Mouse (Mus musculus) kidney, postnatal 0 days (tissue): ENCODE measurements around the gene Rps6ka4. TPM values are rescaled to one million over a fixed set of nuclear protein-coding genes. Genes with fewer than 3 reads are reported as not detected.

Experiments used
- ATAC-seq: fragments of 200-750 bp; cut with Nextera tagmentation; replicated peaks from 2 replicates; pipeline ENCODE4 v1.8.0; 2017; ENCODE audit warnings: low read depth, moderate number of reproducible peaks, moderate TSS enrichment, moderate library complexity; ENCODE audit not compliant: low FRiP score
- DNase-seq: peaks from one replicate; pipeline ENCODE4 v3.0.0-alpha.2; 2016; ENCODE audit warnings: low spot score
- H3K27ac ChIP-seq: fragments of 300-500 bp; sonication (generic); 2 replicates; pipeline ENCODE4 v1.5.1; 2014; ENCODE audit warnings: mild to moderate bottlenecking
- H3K27me3 ChIP-seq: fragments of 300-500 bp; sonication (generic); 2 replicates; pipeline ENCODE4 v1.6.1; 2014; ENCODE audit warnings: low read length, mixed read lengths; ENCODE audit not compliant: insufficient read depth
- H3K36me3 ChIP-seq: fragments of 300-500 bp; sonication (generic); 2 replicates; pipeline ENCODE4 v1.6.1; 2014; ENCODE audit warnings: low read length, mixed read lengths; ENCODE audit not compliant: insufficient read depth
- H3K4me1 ChIP-seq: fragments of 300-500 bp; sonication (generic); replicated peaks from 2 replicates; pipeline ENCODE4 v1.6.1; 2014; ENCODE audit warnings: antibody characterized with exemption, low read length, mixed read lengths; ENCODE audit not compliant: insufficient read depth
- H3K4me2 ChIP-seq: fragments of 300-500 bp; sonication (generic); 2 replicates; pipeline ENCODE4 v1.6.1; 2014; ENCODE audit warnings: mild to moderate bottlenecking, low read length, moderate library complexity, mixed read lengths
- H3K4me3 ChIP-seq: fragments of 300-500 bp; sonication (generic); replicated peaks from 2 replicates; pipeline ENCODE4 v1.5.1; 2014; ENCODE audit warnings: low read depth, low read length
- H3K9ac ChIP-seq: fragments of 300-500 bp; sonication (generic); 2 replicates; pipeline ENCODE4 v1.6.1; 2014; ENCODE audit warnings: low read depth, low read length
- H3K9me3 ChIP-seq: fragments of 300-500 bp; sonication (generic); replicated peaks from 2 replicates; pipeline ENCODE4 v1.6.1; 2016; ENCODE audit warnings: low read length, inconsistent platforms, mixed read lengths
- CTCF ChIP-seq: IDR thresholded peaks from 2 replicates; pipeline ENCODE4 v1.5.1; 2016; ENCODE audit warnings: antibody characterized with exemption, low read depth, mild to moderate bottlenecking, moderate library complexity
- WGBS: fragments of 180-500 bp; shearing (Covaris S2); extraction: QIAGEN DNeasy Blood & Tissue Kit; methylation state at CpG from one replicate; pipeline ENCODE4 v1.1.7; 2014; 5-methylcytosine and 5-hydroxymethylcytosine counted together
- polyA plus RNA-seq: library from polyadenylated mRNA; unstranded; fragments of >200 nt; fragmentation: Nextera tagmentation; extraction: Ambion mirVana; gene quantifications from 2 replicates; pipeline ENCODE4 v1.2.1, GENCODE M21; 2015

Gene Rps6ka4
- polyA plus RNA-seq, 1 experiment from 2014 or later = 19.6 TPM

GRCm38 (mm10) chr19:6871574-6872271 lies 31.3 kb upstream of the Rps6ka4 start:
- peak; percentile 77 for TF ChIP-seq CTCF
- Histone ChIP-seq H3K4me2 (no peak overlapping the region), H3K9ac (no peak overlapping the region), H3K27me3 (no peaks in the 10 kb centered on the region), H3K4me3 (no peak overlapping the region), H3K4me1 (0 out of 2 replicates have a peak, but pooled peaks cover 8% of the 10 kb centered on the region), H3K27ac (peak overlapping the region; percentile 83), H3K9me3 (no peaks in the 10 kb centered on the region), H3K36me3 (no peaks in the 10 kb centered on the region)
- DNase-seq (peak; percentile 72), ATAC-seq (peak; percentile 80)
- 43% methylated on average over 5 of the region's 5 CpGs for WGBS

GRCm38 (mm10) chr19:6869355-6869754 lies 28.9 kb upstream of the Rps6ka4 start:
- Histone ChIP-seq H3K4me2 (peak overlapping the region; percentile 53), H3K27ac (peak overlapping the region; percentile 84), H3K27me3 (no peaks in the 10 kb centered on the region), H3K9ac (no peak overlapping the region), H3K36me3 (no peaks in the 10 kb centered on the region), H3K4me3 (peak overlapping the region; percentile 18; the same call in 1 of the 2 replicates), H3K4me1 (0 out of 2 replicates have a peak, but pooled peaks cover 8% of the 10 kb centered on the region), H3K9me3 (no peaks in the 10 kb centered on the region)
- ATAC-seq (0 out of 2 replicates have a peak, but pooled peaks have one; percentile 38), DNase-seq (peak; percentile 89)
- WGBS = 2% methylated on average over 5 of the region's 5 CpGs
- TF ChIP-seq CTCF = no peak

GRCm38 (mm10) chr19:6861451-6861850 lies 21.0 kb upstream of the Rps6ka4 start:
- DNase-seq = no peak
- H3K4me3 ChIP-seq = no peak overlapping the region
- no peak overlapping the region for H3K9ac ChIP-seq
- no peaks in the 10 kb centered on the region for H3K9me3 ChIP-seq
- H3K27me3 ChIP-seq = no peaks in the 10 kb centered on the region
- no peak for TF ChIP-seq CTCF
- H3K4me1 ChIP-seq = no peaks in the 10 kb centered on the region
- no peaks in the 10 kb centered on the region for H3K36me3 ChIP-seq
- H3K27ac ChIP-seq = no peak overlapping the region
- WGBS = 79% methylated on average over 4 of the region's 4 CpGs
- no peak overlapping the region for H3K4me2 ChIP-seq
- no peak for ATAC-seq

- ATAC-seq = no peak
Observed at GRCm38 (mm10) chr19:6860706-6861105, 20.3 kb upstream of the Rps6ka4 start.

GRCm38 (mm10) chr19:6859971-6860370 lies 19.5 kb upstream of the Rps6ka4 start:
- 85% methylated on average over 3 of the region's 3 CpGs for WGBS

More at GRCm38 (mm10) chr19:6860706-6861105, 20.3 kb upstream of the Rps6ka4 start:
- DNase-seq = no peak
- H3K4me2 ChIP-seq = no peak overlapping the region
- H3K36me3 ChIP-seq = no peaks in the 10 kb centered on the region
- no peak overlapping the region for H3K9ac ChIP-seq
- 58% methylated on average over 6 of the region's 6 CpGs for whole genome bisulfite sequencing
- H3K27me3 ChIP-seq = no peaks in the 10 kb centered on the region
- TF ChIP-seq CTCF = no peak
- H3K4me1 ChIP-seq = no peaks in the 10 kb centered on the region
- no peak overlapping the region for H3K4me3 ChIP-seq
- H3K9me3 ChIP-seq = no peaks in the 10 kb centered on the region
- no peak overlapping the region; the same call in 1 of the 2 replicates for H3K27ac ChIP-seq

GRCm38 (mm10) chr19:6859032-6859651 lies 18.7 kb upstream of the Rps6ka4 start:
- ATAC-seq (no peak), DNase-seq (no peak)
- Histone ChIP-seq H3K27ac (no peak overlapping the region), H3K36me3 (no peaks in the 10 kb centered on the region), H3K4me1 (no peaks in the 10 kb centered on the region), H3K9me3 (no peaks in the 10 kb centered on the region), H3K4me3 (no peak overlapping the region), H3K9ac (no peak overlapping the region), H3K27me3 (no peaks in the 10 kb centered on the region), H3K4me2 (no peak overlapping the region)
- 70% methylated on average over 2 of the region's 2 CpGs for WGBS
- TF ChIP-seq CTCF = no peak

More at GRCm38 (mm10) chr19:6859971-6860370, 19.5 kb upstream of the Rps6ka4 start:
- no peak for ATAC-seq
- no peak overlapping the region for H3K4me2 ChIP-seq
- H3K27ac ChIP-seq = no peak overlapping the region
- no peaks in the 10 kb centered on the region for H3K9me3 ChIP-seq
- DNase-seq = no peak
- H3K36me3 ChIP-seq = no peaks in the 10 kb centered on the region
- H3K27me3 ChIP-seq = no peaks in the 10 kb centered on the region
- no peak overlapping the region for H3K4me3 ChIP-seq
- H3K4me1 ChIP-seq = no peaks in the 10 kb centered on the region
- H3K9ac ChIP-seq = no peak overlapping the region
- no peak for TF ChIP-seq CTCF
